28 mouse cellular contexts compared by ENCODE assay signal in genomic region chr11:57767171-57767570, GRCm38 (mm10). TPM values are rescaled to one million over a fixed set of nuclear protein-coding genes. Genes with fewer than 3 reads are reported as not detected.
DNase-seq lines count a peak whose midpoint lies in the region; ATAC-seq and TF ChIP-seq lines count a peak whose summit lies in the region.
"Had no signal": no experiment of that assay in that cellular context is flagged by ENCODE, and none has a peak within 500 bp of the region (broad histone marks: within the 10 kb centered on the region; RNA-seq: fewer than 3 reads in every experiment).

No protein-coding gene starts in this region.

- H3K27ac ChIP-seq in forebrain, embryonic 11.5 days (ENCODE audit: low read depth, low read length) = peak overlapping the region; percentile 6; the same call in 1 of the 2 replicates
- no peak overlapping the region; the same call in 1 of the 2 replicates for H3K27ac ChIP-seq in forebrain, embryonic 10.5 days
- H3K27ac ChIP-seq in kidney, adult 2 months (ENCODE audit: insufficient read depth, low read depth, low read length) = no peak overlapping the region
- 0 out of 2 replicates have a peak overlapping the region, but pooled peaks have one; percentile 35 for H3K27ac ChIP-seq in midbrain, embryonic 12.5 days (replicated peaks)
- H3K27ac ChIP-seq in midbrain, embryonic 13.5 days = no peak overlapping the region
- H3K27ac ChIP-seq: embryonic facial prominence, embryonic 13.5 days; forebrain, embryonic 15.5 days; gastrocnemius, adult 2 months; hindbrain, embryonic 15.5 days; liver, embryonic 14.5 days; stomach, embryonic 15.5 days had no signal

- WGBS in forebrain, embryonic 11.5 days = 21% methylated on average over 6 of the region's 6 CpGs
- 45% methylated on average over 6 of the region's 6 CpGs for WGBS in forebrain, embryonic 10.5 days
- WGBS in kidney, adult 2 months = 39% methylated on average over 6 of the region's 6 CpGs
- 48% methylated on average over 6 of the region's 6 CpGs for WGBS in midbrain, embryonic 12.5 days
- WGBS in midbrain, embryonic 13.5 days = 24% methylated on average over 6 of the region's 6 CpGs

- no peak for DNase-seq in forebrain, embryonic 11.5 days (ENCODE audit: low spot score)
- DNase-seq in forebrain, embryonic 10.5 days (ENCODE audit: extremely low spot score, low spot score) = no peak
- DNase-seq in kidney, adult 2 months = peak; percentile 59
- no peak for DNase-seq in kidney, adult 18-20 months
- no peak for DNase-seq in natural killer cell, adult 2 months (ENCODE audit: low spot score in 2 of 2)
- no peak for DNase-seq in lung, postnatal 36 days
- DNase-seq: adrenal gland, adult 2 months; adrenal gland, postnatal 36 days; cerebellum, adult 18-20 months; cerebellum, postnatal 10 days; gastrocnemius, adult 2 months; gastrocnemius, postnatal 36 days; heart, adult 18-20 months; layer of hippocampus, adult 9-11 months; liver; lung, adult 2 months; lung, postnatal 10 days; thymus, adult 18-20 months; thymus, postnatal 36 days had no signal

- peaks cover 44% of the 10 kb centered on the region for H3K27me3 ChIP-seq in forebrain, embryonic 11.5 days (ENCODE audit: control insufficient read depth, insufficient read depth, low read length)
- peaks cover 78% of the 10 kb centered on the region for H3K27me3 ChIP-seq in forebrain, embryonic 10.5 days (ENCODE audit: poor library complexity, severe bottlenecking)
- no peaks in the 10 kb centered on the region for H3K27me3 ChIP-seq in kidney, adult 2 months (replicated peaks; ENCODE audit: control insufficient read depth, insufficient read depth, low read length)
- peaks cover 15% of the 10 kb centered on the region; the same call in 1 of the 2 replicates for H3K27me3 ChIP-seq in midbrain, embryonic 12.5 days
- no peaks in the 10 kb centered on the region; the same call in 1 of the 2 replicates for H3K27me3 ChIP-seq in midbrain, embryonic 13.5 days
- H3K27me3 ChIP-seq: embryonic facial prominence, embryonic 13.5 days; heart, embryonic 12.5 days; hindbrain, embryonic 15.5 days; stomach, embryonic 15.5 days had no signal

- no peak for ATAC-seq in forebrain, embryonic 11.5 days (replicated peaks; ENCODE audit: low FRiP score)
- ATAC-seq in midbrain, embryonic 12.5 days (ENCODE audit: low FRiP score, low read depth) = no peak
- ATAC-seq in midbrain, embryonic 13.5 days = no peak
- ATAC-seq: activated CD4-positive, CD25-positive, alpha-beta regulatory T cell, adult 4 months; forebrain, embryonic 15.5 days had no signal

- H3K4me2 ChIP-seq in forebrain, embryonic 11.5 days (ENCODE audit: low read depth, low read length, severe bottlenecking) = no peak overlapping the region
- H3K4me2 ChIP-seq in midbrain, embryonic 12.5 days (replicated peaks) = no peak overlapping the region
- no peak overlapping the region for H3K4me2 ChIP-seq in midbrain, embryonic 13.5 days (replicated peaks)
- H3K4me2 ChIP-seq: embryonic facial prominence, embryonic 13.5 days; forebrain, embryonic 15.5 days; heart, embryonic 12.5 days; hindbrain, embryonic 15.5 days; stomach, embryonic 15.5 days had no signal

- no peaks in the 10 kb centered on the region; the same call in 1 of the 2 replicates for H3K4me1 ChIP-seq in forebrain, embryonic 11.5 days (replicated peaks; ENCODE audit: control insufficient read depth, insufficient read depth, low read length)
- H3K4me1 ChIP-seq in forebrain, embryonic 10.5 days = peaks cover 34% of the 10 kb centered on the region
- peaks cover 3% of the 10 kb centered on the region; the same call in 1 of the 2 replicates for H3K4me1 ChIP-seq in kidney, adult 2 months (ENCODE audit: control insufficient read depth, insufficient read depth, low read length)
- peaks cover 13% of the 10 kb centered on the region; the same call in 1 of the 2 replicates for H3K4me1 ChIP-seq in midbrain, embryonic 12.5 days
- peaks cover 14% of the 10 kb centered on the region for H3K4me1 ChIP-seq in midbrain, embryonic 13.5 days (replicated peaks)
- H3K4me1 ChIP-seq: forebrain, embryonic 15.5 days; hindbrain, embryonic 15.5 days; stomach, embryonic 15.5 days had no signal

- TF ChIP-seq CTCF in kidney, adult 2 months (conservative IDR thresholded peaks at IDR 0.05; ENCODE audit: insufficient read depth, insufficient read length, low read depth, low read length) = no peak

- no peaks in the 10 kb centered on the region for H3K36me3 ChIP-seq in forebrain, embryonic 11.5 days (ENCODE audit: control insufficient read depth, insufficient read depth, low read length)
- peaks cover 38% of the 10 kb centered on the region for H3K36me3 ChIP-seq in forebrain, embryonic 10.5 days (replicated peaks)
- no peaks in the 10 kb centered on the region for H3K36me3 ChIP-seq in kidney, adult 2 months (ENCODE audit: control insufficient read depth, insufficient read depth, low read length)
- H3K36me3 ChIP-seq in midbrain, embryonic 12.5 days = peaks cover 11% of the 10 kb centered on the region
- H3K36me3 ChIP-seq in midbrain, embryonic 13.5 days = peaks cover 18% of the 10 kb centered on the region
- H3K36me3 ChIP-seq: forebrain, embryonic 15.5 days; hindbrain, embryonic 15.5 days; stomach, embryonic 15.5 days had no signal

- H3K9me3 ChIP-seq in forebrain, embryonic 11.5 days (ENCODE audit: control insufficient read depth, low read length) = no peaks in the 10 kb centered on the region
- peaks cover 11% of the 10 kb centered on the region; the same call in 1 of the 2 replicates for H3K9me3 ChIP-seq in forebrain, embryonic 10.5 days
- no peaks in the 10 kb centered on the region for H3K9me3 ChIP-seq in midbrain, embryonic 12.5 days
- no peaks in the 10 kb centered on the region for H3K9me3 ChIP-seq in midbrain, embryonic 13.5 days
- H3K9me3 ChIP-seq: forebrain, embryonic 15.5 days; hindbrain, embryonic 15.5 days; stomach, embryonic 15.5 days had no signal

- no peak overlapping the region for H3K4me3 ChIP-seq in forebrain, embryonic 11.5 days (ENCODE audit: low read depth, low read length)
- no peak overlapping the region for H3K4me3 ChIP-seq in forebrain, embryonic 10.5 days
- H3K4me3 ChIP-seq in kidney, adult 2 months (ENCODE audit: insufficient read depth, low read depth, low read length) = no peak overlapping the region
- no peak overlapping the region for H3K4me3 ChIP-seq in midbrain, embryonic 12.5 days
- no peak overlapping the region for H3K4me3 ChIP-seq in midbrain, embryonic 13.5 days (replicated peaks)
- H3K4me3 ChIP-seq: embryonic facial prominence, embryonic 13.5 days; forebrain, embryonic 15.5 days; gastrocnemius, adult 2 months; heart, embryonic 12.5 days; hindbrain, embryonic 15.5 days; stomach, embryonic 15.5 days had no signal

- H3K9ac ChIP-seq in forebrain, embryonic 11.5 days (ENCODE audit: low read length) = no peak overlapping the region
- no peak overlapping the region for H3K9ac ChIP-seq in midbrain, embryonic 12.5 days (replicated peaks)
- H3K9ac ChIP-seq in midbrain, embryonic 13.5 days (replicated peaks) = no peak overlapping the region
- H3K9ac ChIP-seq: embryonic facial prominence, embryonic 13.5 days; forebrain, embryonic 15.5 days; heart, embryonic 12.5 days; hindbrain, embryonic 15.5 days; liver, embryonic 14.5 days; stomach, embryonic 15.5 days had no signal

- TF ChIP-seq POLR2A in kidney, adult 2 months (IDR thresholded peaks at IDR 0.05; ENCODE audit: low read depth, low read length) = no peak

RNA-seq across cellular contexts. Expression of gene Sap30l, which starts 34.3 kb away (rescaled TPM):
- polyA plus RNA-seq in forebrain, embryonic 11.5 days (2014; fragmentation: Nextera tagmentation; extraction: Ambion mirVana) = 14.1 and 15.8 TPM in 2 replicates
- 6.4 and 7.7 TPM in 2 replicates for polyA plus RNA-seq in forebrain, embryonic 10.5 days (2016; fragmentation: Nextera tagmentation; extraction: Ambion mirVana)
- 37.9 TPM in 2 replicates for polyA plus RNA-seq in kidney, adult 2 months (2012; rRNA removed)
- polyA plus RNA-seq in midbrain, embryonic 12.5 days (2016; fragmentation: Nextera tagmentation; extraction: Ambion mirVana) = 16.7 and 20.2 TPM in 2 replicates
- 8.9 and 9.8 TPM in 2 replicates for polyA plus RNA-seq in midbrain, embryonic 13.5 days (2015; fragmentation: Nextera tagmentation; extraction: Ambion mirVana)

Comparison
In these comparisons a context has a peak if more than half of its experiments do, and no peak if none do; other contexts are left out.
1. H3K27ac ChIP-seq: peak in forebrain, embryonic 11.5 days (single experiment) and midbrain, embryonic 12.5 days (single experiment); none in forebrain, embryonic 10.5 days (single experiment), kidney, adult 2 months (single experiment) and midbrain, embryonic 13.5 days (single experiment).